Mouse (Mus musculus): ENCODE data around the gene Hspb7.

- TF ChIP-seq CTCF (IDR thresholded peaks at IDR 0.05) (no peak), EP300 (IDR thresholded peaks at IDR 0.05; ENCODE audit: insufficient read depth, low read depth, low read length) (no peak), POLR2A (IDR thresholded peaks at IDR 0.05; ENCODE audit: insufficient read depth, low read depth, low read length) (no peak)
Measured at GRCm38 (mm10) chr4:141420886-141421285, 307 bp downstream of the Hspb7 start.

Measured in heart, adult 2 months (tissue).